Mouse (Mus musculus) kidney, adult 8-10 months (tissue): ENCODE measurements around the gene Cacna1c.
A peak's percentile ranks its signal among the peaks of the same experiment; 100 is the strongest.

Experiments used
- DNase-seq, 2 experiments: peaks; one replicate each; pipeline ENCODE4 v3.0.0; 2022

The Cacna1c gene

GRCm38 (mm10) chr6:119196382-119197305, at the start of gene Cacna1c:
Cacna1c (minus strand) TSS chr6:119196418.
- DNase-seq: no peak

- DNase-seq: no peak
Observed at GRCm38 (mm10) chr6:119240871-119241705, 44.9 kb upstream of the Cacna1c start.

- DNase-seq: no peak
Observed at GRCm38 (mm10) chr6:119240256-119240655, 44.0 kb upstream of the Cacna1c start.

GRCm38 (mm10) chr6:119239341-119240005, 43.3 kb upstream of the Cacna1c start:
- DNase-seq: no peak

GRCm38 (mm10) chr6:119237427-119237989, 41.3 kb upstream of the Cacna1c start:
- peak in 1 of 2 experiments; percentile 21 for DNase-seq

- DNase-seq: no peak
Observed at GRCm38 (mm10) chr6:119236241-119236640, 40.0 kb upstream of the Cacna1c start, which contains the start of gene Cacna2d4. Cacna2d4 (plus strand) TSS chr6:119236526.

GRCm38 (mm10) chr6:119235441-119235840, 39.2 kb upstream of the Cacna1c start:
- DNase-seq: no peak

GRCm38 (mm10) chr6:119233066-119233465, 36.8 kb upstream of the Cacna1c start:
- DNase-seq: no peak

- DNase-seq: no peak
Observed at GRCm38 (mm10) chr6:119228861-119229603, 32.8 kb upstream of the Cacna1c start.

GRCm38 (mm10) chr6:119227001-119227400, 30.8 kb upstream of the Cacna1c start:
- DNase-seq: no peak

GRCm38 (mm10) chr6:119225731-119226130, 29.5 kb upstream of the Cacna1c start:
- no peak for DNase-seq

- DNase-seq: no peak
Observed at GRCm38 (mm10) chr6:119225226-119225625, 29.0 kb upstream of the Cacna1c start.

- no peak for DNase-seq
Observed at GRCm38 (mm10) chr6:119224451-119225195, 28.4 kb upstream of the Cacna1c start.

GRCm38 (mm10) chr6:119220297-119220696, 24.1 kb upstream of the Cacna1c start:
- peak; percentile 26 to 54 for DNase-seq

- no peak for DNase-seq
Observed at GRCm38 (mm10) chr6:119219237-119219870, 23.1 kb upstream of the Cacna1c start.

GRCm38 (mm10) chr6:119218591-119218990, 22.4 kb upstream of the Cacna1c start:
- no peak for DNase-seq

- no peak for DNase-seq
Observed at GRCm38 (mm10) chr6:119217661-119218060, 21.4 kb upstream of the Cacna1c start.

- no peak for DNase-seq
Observed at GRCm38 (mm10) chr6:119215040-119215613, 18.9 kb upstream of the Cacna1c start.

- no peak for DNase-seq
Observed at GRCm38 (mm10) chr6:119214190-119214589, 18.0 kb upstream of the Cacna1c start.

GRCm38 (mm10) chr6:119213375-119213774, 17.2 kb upstream of the Cacna1c start:
- DNase-seq: no peak
